In genomic region chr12:57198269-57198668, GRCm38 (mm10) we compare ENCODE assay signal across 15 mouse cellular contexts. TPM values are rescaled to one million over a fixed set of nuclear protein-coding genes. Genes with fewer than 3 reads are reported as not detected.
DNase-seq lines count a peak whose midpoint lies in the region; ATAC-seq and TF ChIP-seq lines count a peak whose summit lies in the region.
"Had no signal": no experiment of that assay in that cellular context is flagged by ENCODE, and none has a peak within 500 bp of the region (broad histone marks: within the 10 kb centered on the region; RNA-seq: fewer than 3 reads in every experiment).

No protein-coding gene starts in this region.

- H3K27me3 ChIP-seq in hindbrain, embryonic 11.5 days (ENCODE audit: control insufficient read depth, insufficient read depth, low read length), result 0 out of 2 replicates have a peak, but pooled peaks cover 2% of the 10 kb centered on the region
- peaks cover 4% of the 10 kb centered on the region; the same call in 1 of the 2 replicates for H3K27me3 ChIP-seq in hindbrain, postnatal 0 days (ENCODE audit: insufficient read depth, low read length)
- H3K27me3 ChIP-seq in MEL (ENCODE audit: control insufficient read depth in 1 of 2, insufficient read depth in 2 of 2, low read length in 2 of 2), result no peaks in the 10 kb centered on the region
- H3K27me3 ChIP-seq in midbrain, embryonic 11.5 days (ENCODE audit: control insufficient read depth, insufficient read depth, low read length), result no peaks in the 10 kb centered on the region
- no peaks in the 10 kb centered on the region for H3K27me3 ChIP-seq in kidney, adult 2 months (replicated peaks; ENCODE audit: control insufficient read depth, insufficient read depth, low read length)

- no peaks in the 10 kb centered on the region for H3K36me3 ChIP-seq in hindbrain, embryonic 11.5 days (ENCODE audit: control insufficient read depth, insufficient read depth, low read length)
- no peaks in the 10 kb centered on the region for H3K36me3 ChIP-seq in hindbrain, postnatal 0 days (ENCODE audit: insufficient read depth, low read length)
- peaks cover 0 to 8% of the 10 kb centered on the region in 2 experiments; a peak in 2 of 4 replicates for H3K36me3 ChIP-seq in MEL (ENCODE audit: control insufficient read depth in 1 of 2, insufficient read depth in 2 of 2, low read length in 2 of 2)
- no peaks in the 10 kb centered on the region for H3K36me3 ChIP-seq in midbrain, embryonic 11.5 days (ENCODE audit: control insufficient read depth, insufficient read depth, low read length)
- no peaks in the 10 kb centered on the region for H3K36me3 ChIP-seq in kidney, adult 2 months (ENCODE audit: control insufficient read depth, insufficient read depth, low read length)
- H3K36me3 ChIP-seq: lung, embryonic 15.5 days had no signal

- TF ChIP-seq EP300 in MEL (IDR thresholded peaks at IDR 0.05; ENCODE audit: low read depth in 1 of 2, low read length in 2 of 2), result no peak

- H3K9ac ChIP-seq in hindbrain, embryonic 11.5 days (ENCODE audit: low read depth, low read length), result no peak overlapping the region
- no peak overlapping the region for H3K9ac ChIP-seq in hindbrain, postnatal 0 days (replicated peaks; ENCODE audit: low read length)
- H3K9ac ChIP-seq in MEL (ENCODE audit: control insufficient read depth, low read depth, low read length, poor library complexity, severe bottlenecking), result peak overlapping the region; percentile 45
- H3K9ac ChIP-seq in midbrain, embryonic 11.5 days (ENCODE audit: low read length), result no peak overlapping the region
- H3K9ac ChIP-seq: lung, embryonic 15.5 days had no signal

- H3K4me2 ChIP-seq in hindbrain, embryonic 11.5 days (replicated peaks; ENCODE audit: low read depth, low read length), result no peak overlapping the region
- no peak overlapping the region for H3K4me2 ChIP-seq in hindbrain, postnatal 0 days (ENCODE audit: low read depth, low read length)
- H3K4me2 ChIP-seq in midbrain, embryonic 11.5 days, result no peak overlapping the region
- H3K4me2 ChIP-seq: lung, embryonic 15.5 days had no signal

- no peak for TF ChIP-seq RAD21 in MEL (IDR thresholded peaks at IDR 0.05; ENCODE audit: low read depth, low read length)

- H3K79me2 ChIP-seq in MEL (ENCODE audit: control insufficient read depth, insufficient read depth, low read length, poor library complexity), result peaks cover 8% of the 10 kb centered on the region; the same call in 1 of the 2 replicates

- no peaks in the 10 kb centered on the region for H3K9me3 ChIP-seq in hindbrain, embryonic 11.5 days (ENCODE audit: control insufficient read depth, low read length)
- H3K9me3 ChIP-seq in hindbrain, postnatal 0 days (ENCODE audit: low read length), result no peaks in the 10 kb centered on the region
- H3K9me3 ChIP-seq in MEL (replicated peaks; ENCODE audit: insufficient read depth, low read length), result no peaks in the 10 kb centered on the region
- H3K9me3 ChIP-seq in midbrain, embryonic 11.5 days (ENCODE audit: control insufficient read depth, low read length), result no peaks in the 10 kb centered on the region
- H3K9me3 ChIP-seq: lung, embryonic 15.5 days had no signal

- TF ChIP-seq POLR2A in MEL (IDR thresholded peaks at IDR 0.05; ENCODE audit: control insufficient read depth in 1 of 2, insufficient read depth in 1 of 2, low read depth in 1 of 2, low read length in 2 of 2, poor library complexity in 1 of 2), result no peak
- TF ChIP-seq POLR2A in kidney, adult 2 months (IDR thresholded peaks at IDR 0.05; ENCODE audit: low read depth, low read length), result no peak

- H3K27ac ChIP-seq in hindbrain, embryonic 11.5 days (ENCODE audit: low read depth, low read length), result no peak overlapping the region
- no peak overlapping the region for H3K27ac ChIP-seq in hindbrain, postnatal 0 days
- H3K27ac ChIP-seq in MEL (ENCODE audit: control insufficient read depth, low read depth, low read length), result peak overlapping the region; percentile 98
- no peak overlapping the region for H3K27ac ChIP-seq in midbrain, embryonic 11.5 days (ENCODE audit: low read depth, low read length)
- no peak overlapping the region for H3K27ac ChIP-seq in kidney, adult 2 months (ENCODE audit: insufficient read depth, low read depth, low read length)
- H3K27ac ChIP-seq: lung, embryonic 15.5 days had no signal

- ATAC-seq in hindbrain, embryonic 11.5 days (ENCODE audit: low FRiP score), result peak; percentile 34; the same call in 1 of the 2 replicates
- ATAC-seq in hindbrain, postnatal 0 days, result no peak
- ATAC-seq in erythroblast, adult 5-6 weeks (replicated peaks; ENCODE audit: low FRiP score, poor library complexity, severe bottlenecking), result peak; percentile 11; the same call in 1 of the 2 replicates
- no peak for ATAC-seq in midbrain, embryonic 11.5 days (ENCODE audit: low FRiP score)
- ATAC-seq in inflammation-experienced regulatory T-cells, adult 6 months, result no peak

- TF ChIP-seq CTCF in hindbrain, postnatal 0 days (IDR thresholded peaks at IDR 0.05; ENCODE audit: low read depth), result no peak
- TF ChIP-seq CTCF in MEL (IDR thresholded peaks at IDR 0.05 in 2 of 3, conservative IDR thresholded peaks at IDR 0.05 in 1 of 3; ENCODE audit: control insufficient read depth in 1 of 3, insufficient read depth in 1 of 3, low read depth in 2 of 3, low read length in 3 of 3, poor library complexity in 1 of 3, severe bottlenecking in 1 of 3), result no peak
- no peak for TF ChIP-seq CTCF in kidney, adult 2 months (conservative IDR thresholded peaks at IDR 0.05; ENCODE audit: insufficient read depth, insufficient read length, low read depth, low read length)

- DNase-seq in hindbrain, embryonic 11.5 days (ENCODE audit: low spot score), result no peak
- DNase-seq in hindbrain, postnatal 0 days (ENCODE audit: low spot score), result no peak
- no peak for DNase-seq in MEL (ENCODE audit: low read depth, low spot score)
- DNase-seq in midbrain, embryonic 11.5 days (ENCODE audit: low spot score, missing footprints), result peak; percentile 79
- no peak for DNase-seq in kidney, adult 2 months
- DNase-seq: adrenal gland, adult 2 months; cerebellum, adult 8-10 months; gastrocnemius, postnatal 36 days; layer of hippocampus, postnatal 36 days; spleen, adult 18-20 months; thymus, postnatal 4 days had no signal

- H3K4me1 ChIP-seq in hindbrain, embryonic 11.5 days (replicated peaks; ENCODE audit: control insufficient read depth, insufficient read depth, low read length), result no peaks in the 10 kb centered on the region
- no peaks in the 10 kb centered on the region for H3K4me1 ChIP-seq in hindbrain, postnatal 0 days (ENCODE audit: insufficient read depth, low read length)
- peaks cover 8 to 10% of the 10 kb centered on the region in 2 experiments for H3K4me1 ChIP-seq in MEL (ENCODE audit: control insufficient read depth in 1 of 2, insufficient read depth in 2 of 2, low read length in 2 of 2)
- peaks cover 11% of the 10 kb centered on the region for H3K4me1 ChIP-seq in midbrain, embryonic 11.5 days (ENCODE audit: control insufficient read depth, insufficient read depth, low read length)
- peaks cover 9% of the 10 kb centered on the region; the same call in 1 of the 2 replicates for H3K4me1 ChIP-seq in kidney, adult 2 months (ENCODE audit: control insufficient read depth, insufficient read depth, low read length)
- H3K4me1 ChIP-seq: lung, embryonic 15.5 days had no signal

- no peak overlapping the region for H3K4me3 ChIP-seq in hindbrain, embryonic 11.5 days (ENCODE audit: low read depth, low read length)
- no peak overlapping the region for H3K4me3 ChIP-seq in hindbrain, postnatal 0 days (ENCODE audit: low read length)
- peak overlapping the region; percentile 21 to 99 for H3K4me3 ChIP-seq in MEL (ENCODE audit: control insufficient read depth in 1 of 2, insufficient read depth in 1 of 2, low read depth in 2 of 2, low read length in 2 of 2)
- no peak overlapping the region for H3K4me3 ChIP-seq in midbrain, embryonic 11.5 days (ENCODE audit: low read depth, low read length)
- H3K4me3 ChIP-seq in kidney, adult 2 months (ENCODE audit: insufficient read depth, low read depth, low read length), result no peak overlapping the region
- H3K4me3 ChIP-seq: lung, embryonic 15.5 days; myocyte had no signal

RNA-seq across cellular contexts. Expression of gene Slc25a21, which starts 1.0 kb away (rescaled TPM):
- 1.2 and 1.5 TPM in 2 replicates for polyA plus RNA-seq in hindbrain, embryonic 11.5 days (2014; fragmentation: Nextera tagmentation; extraction: Ambion mirVana)
- total RNA-seq in hindbrain, postnatal 0 days (2014; rRNA removed), result not detected in 2 replicates
- 0.50 and 0.54 TPM in 2 replicates for polyA plus RNA-seq in hindbrain, postnatal 0 days (2015; fragmentation: Nextera tagmentation; extraction: Ambion mirVana)
- total RNA-seq in MEL (2012; rRNA removed), result 11.7 and 18.3 TPM in 2 replicates
- polyA plus RNA-seq in MEL (2012; ENCODE audit: insufficient read depth in 1 of 2, insufficient read length in 2 of 2, low read depth in 1 of 2, low replicate concordance in 2 of 2, missing spikeins in 1 of 2), result 10 to 100 TPM in 1 of 2 experiments, not detected in 1; 14.7 TPM
- 33.4 and 40.5 TPM in 2 replicates for total RNA-seq in erythroblast, adult 5-6 weeks (2015; ENCODE audit: low replicate concordance)
- total RNA-seq in erythroblast, adult 5-6 weeks (2017; ENCODE audit: low replicate concordance), result 33.8 and 48.9 TPM in 2 replicates
- polyA plus RNA-seq in midbrain, embryonic 11.5 days (2014; fragmentation: Nextera tagmentation; extraction: Ambion mirVana), result 2.3 and 2.5 TPM in 2 replicates
- 5.0 and 5.3 TPM in 2 replicates for polyA plus RNA-seq in kidney, adult 2 months (2012; rRNA removed)
- not detected for polyA plus RNA-seq in inflammation-experienced regulatory T-cells, adult 6 months (2017; shearing (Covaris generic))
- polyA plus RNA-seq: myocyte had no signal

RNA-seq across cellular contexts. Expression of gene Prps1l3, which starts 31.9 kb away (rescaled TPM):
- 69.9 and 70.3 TPM in 2 replicates for polyA plus RNA-seq in hindbrain, embryonic 11.5 days (2014; fragmentation: Nextera tagmentation; extraction: Ambion mirVana)
- 18.9 and 23.3 TPM in 2 replicates for total RNA-seq in hindbrain, postnatal 0 days (2014; rRNA removed)
- 15.1 and 15.8 TPM in 2 replicates for polyA plus RNA-seq in hindbrain, postnatal 0 days (2015; fragmentation: Nextera tagmentation; extraction: Ambion mirVana)
- 70.7 and 81.2 TPM in 2 replicates for total RNA-seq in MEL (2012; rRNA removed)
- 10 to 100 TPM in 1 of 2 experiments, not detected in 1; 52.6 TPM for polyA plus RNA-seq in MEL (2012; ENCODE audit: insufficient read depth in 1 of 2, insufficient read length in 2 of 2, low read depth in 1 of 2, low replicate concordance in 2 of 2, missing spikeins in 1 of 2)
- 10.6 and 15.9 TPM in 2 replicates for total RNA-seq in erythroblast, adult 5-6 weeks (2015; ENCODE audit: low replicate concordance)
- total RNA-seq in erythroblast, adult 5-6 weeks (2017; ENCODE audit: low replicate concordance), result 16.3 and 20.1 TPM in 2 replicates
- 78.1 and 86.4 TPM in 2 replicates for polyA plus RNA-seq in midbrain, embryonic 11.5 days (2014; fragmentation: Nextera tagmentation; extraction: Ambion mirVana)
- polyA plus RNA-seq in kidney, adult 2 months (2012; rRNA removed), result 12.5 and 15.0 TPM in 2 replicates
- 10 to 100 TPM; 55.6 to 67.5 (median 59.2) TPM for polyA plus RNA-seq in inflammation-experienced regulatory T-cells, adult 6 months (2017; shearing (Covaris generic))

RNA-seq across cellular contexts. Expression of gene Mipol1, which starts 32.0 kb away (rescaled TPM):
- polyA plus RNA-seq in hindbrain, embryonic 11.5 days (2014; fragmentation: Nextera tagmentation; extraction: Ambion mirVana), result 7.4 and 8.4 TPM in 2 replicates
- total RNA-seq in hindbrain, postnatal 0 days (2014; rRNA removed), result 6.3 and 6.5 TPM in 2 replicates
- polyA plus RNA-seq in hindbrain, postnatal 0 days (2015; fragmentation: Nextera tagmentation; extraction: Ambion mirVana), result 4.5 and 5.4 TPM in 2 replicates
- total RNA-seq in MEL (2012; rRNA removed), result 4.0 and 4.4 TPM in 2 replicates
- 1 to 10 TPM in 1 of 2 experiments, not detected in 1; 8.3 TPM for polyA plus RNA-seq in MEL (2012; ENCODE audit: insufficient read depth in 1 of 2, insufficient read length in 2 of 2, low read depth in 1 of 2, low replicate concordance in 2 of 2, missing spikeins in 1 of 2)
- total RNA-seq in erythroblast, adult 5-6 weeks (2015; ENCODE audit: low replicate concordance), result 0.63 TPM in 1 of 2 replicates, not detected in the other
- total RNA-seq in erythroblast, adult 5-6 weeks (2017; ENCODE audit: low replicate concordance), result 0.60 and 0.98 TPM in 2 replicates
- 7.6 and 9.5 TPM in 2 replicates for polyA plus RNA-seq in midbrain, embryonic 11.5 days (2014; fragmentation: Nextera tagmentation; extraction: Ambion mirVana)
- 1.5 and 1.7 TPM in 2 replicates for polyA plus RNA-seq in kidney, adult 2 months (2012; rRNA removed)
- 10 to 100 TPM in 2 of 3 experiments, 1 to 10 TPM in 1; 6.7 to 17.1 (median 13.9) TPM for polyA plus RNA-seq in inflammation-experienced regulatory T-cells, adult 6 months (2017; shearing (Covaris generic))

Comparison
In these comparisons a context has a peak if more than half of its experiments do, and no peak if none do; other contexts are left out.
1. ATAC-seq: peak in hindbrain, embryonic 11.5 days (single experiment) and erythroblast, adult 5-6 weeks (single experiment); none in hindbrain, postnatal 0 days (single experiment), midbrain, embryonic 11.5 days (single experiment) and inflammation-experienced regulatory T-cells, adult 6 months (single experiment).
2. H3K4me3 ChIP-seq: peak in MEL (2 of 2); none in hindbrain, embryonic 11.5 days (single experiment), hindbrain, postnatal 0 days (single experiment), midbrain, embryonic 11.5 days (single experiment) and kidney, adult 2 months (single experiment).